Mouse (Mus musculus) C2C12 (cell line): ENCODE data around the gene Zfp119b.

Source experiments
- CTCF ChIP-seq: IDR thresholded peaks from one replicate; pipeline ENCODE4 v1.5.1; 2011; ENCODE audit not compliant: control insufficient read depth, insufficient read depth, insufficient read length
- FOSL1 ChIP-seq: IDR thresholded peaks from one replicate; pipeline ENCODE4 v1.8.0; 2011; ENCODE audit warnings: mild to moderate bottlenecking, low read length; ENCODE audit not compliant: poor library complexity, insufficient read depth, severe bottlenecking

GRCm38 (mm10) chr17:55961631-55962030 is 12.3 kb upstream of the Zfp119b start:
- TF ChIP-seq CTCF (no peak), FOSL1 (no peak)
